Mouse (Mus musculus): Measurements from ENCODE around the gene Ube2j1.

The Ube2j1 gene

DNA sequence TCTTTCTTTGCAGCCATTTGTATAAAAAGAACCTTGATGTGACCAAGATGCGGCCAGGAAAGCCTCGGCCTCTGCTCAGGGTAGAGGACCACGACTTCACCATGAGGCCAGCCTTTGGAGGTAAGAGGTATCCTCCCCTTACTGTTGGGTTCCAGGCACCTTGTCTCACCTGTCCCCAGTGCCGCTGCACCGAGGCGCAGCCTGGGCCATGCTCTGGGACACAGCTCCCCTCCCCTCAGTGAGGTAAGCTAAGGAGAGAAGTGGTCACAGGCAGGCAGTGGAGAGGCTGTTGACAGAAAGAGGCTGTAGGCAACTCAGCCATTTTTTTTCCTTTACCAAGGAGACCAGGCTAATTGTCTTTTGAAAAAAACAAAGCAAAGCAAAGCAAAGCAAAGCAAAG is 40.1 kb downstream of the Ube2j1 start:
- no peak for DNase-seq (ENCODE audit: low spot score)

DNA sequence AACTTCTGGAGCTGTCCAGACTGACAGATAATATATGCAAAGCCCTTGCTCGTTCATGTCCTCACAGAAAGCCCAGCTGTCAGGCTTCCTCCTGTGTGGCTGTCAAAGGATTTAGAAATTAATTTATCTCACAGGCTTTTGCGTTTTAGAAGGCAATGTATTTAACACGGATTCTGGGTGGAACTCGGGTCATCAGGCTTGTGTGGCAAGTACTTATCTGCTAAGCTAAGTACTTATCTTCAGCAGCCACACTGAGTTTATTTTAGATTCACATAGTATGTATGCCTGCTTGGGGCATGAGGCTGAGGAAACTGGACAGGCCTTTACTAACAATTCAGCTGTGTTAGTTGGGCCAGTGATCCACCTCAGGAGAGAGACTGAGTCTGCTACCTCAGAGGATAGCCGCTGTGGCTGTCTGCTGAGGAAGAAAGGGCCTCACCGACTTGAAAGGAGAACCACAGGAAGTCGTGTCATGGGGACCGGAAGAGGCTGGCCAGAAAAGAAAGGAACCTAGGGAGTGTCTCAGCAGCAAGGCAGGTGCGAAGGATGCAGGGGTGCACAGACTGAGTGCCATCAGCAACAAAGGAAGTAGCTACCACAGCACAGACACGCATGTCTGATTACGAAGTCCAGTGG is 41.4 kb downstream of the Ube2j1 start:
- DNase-seq (ENCODE audit: low spot score) = peak; percentile 29

DNA sequence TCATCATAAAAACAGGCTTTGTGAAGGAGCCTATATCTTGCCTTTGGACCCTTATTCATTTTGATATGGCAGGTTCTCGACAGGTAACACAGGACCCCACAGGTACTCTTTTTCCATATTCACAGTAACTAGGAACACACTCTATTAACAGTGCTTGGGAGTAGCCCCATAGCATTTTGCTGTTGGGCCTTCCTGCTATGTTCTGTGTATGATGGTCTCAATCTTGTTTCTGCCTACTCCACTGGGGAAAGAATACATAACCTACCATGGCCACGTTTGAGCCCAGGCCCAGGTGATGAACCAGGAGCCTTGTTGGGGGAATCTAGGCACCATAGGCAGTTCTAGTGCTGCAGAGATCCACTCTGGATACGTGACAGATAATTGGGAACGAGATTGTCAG is 43.2 kb downstream of the Ube2j1 start:
- no peak for DNase-seq (ENCODE audit: low spot score)

DNA sequence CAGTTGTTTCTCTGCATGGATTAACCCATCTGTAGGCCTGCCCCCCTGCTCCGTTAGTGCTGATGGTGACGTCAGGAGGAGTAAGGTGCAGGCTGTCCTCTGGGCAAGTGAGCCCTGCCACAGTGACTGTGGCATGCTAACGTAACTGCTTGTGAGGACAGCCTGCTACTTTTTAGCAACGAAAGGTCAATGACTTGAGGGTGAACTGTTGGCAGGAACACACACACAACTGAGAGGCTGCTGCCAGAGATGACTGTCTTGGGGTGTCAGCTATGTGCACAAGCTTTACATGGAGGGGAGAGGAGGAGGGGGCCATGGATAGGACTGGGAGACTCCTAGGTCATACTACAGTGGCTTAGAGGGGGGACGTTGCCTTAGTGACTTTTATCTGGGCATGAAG is 43.6 kb downstream of the Ube2j1 start:
- DNase-seq (ENCODE audit: low spot score) = no peak

DNA sequence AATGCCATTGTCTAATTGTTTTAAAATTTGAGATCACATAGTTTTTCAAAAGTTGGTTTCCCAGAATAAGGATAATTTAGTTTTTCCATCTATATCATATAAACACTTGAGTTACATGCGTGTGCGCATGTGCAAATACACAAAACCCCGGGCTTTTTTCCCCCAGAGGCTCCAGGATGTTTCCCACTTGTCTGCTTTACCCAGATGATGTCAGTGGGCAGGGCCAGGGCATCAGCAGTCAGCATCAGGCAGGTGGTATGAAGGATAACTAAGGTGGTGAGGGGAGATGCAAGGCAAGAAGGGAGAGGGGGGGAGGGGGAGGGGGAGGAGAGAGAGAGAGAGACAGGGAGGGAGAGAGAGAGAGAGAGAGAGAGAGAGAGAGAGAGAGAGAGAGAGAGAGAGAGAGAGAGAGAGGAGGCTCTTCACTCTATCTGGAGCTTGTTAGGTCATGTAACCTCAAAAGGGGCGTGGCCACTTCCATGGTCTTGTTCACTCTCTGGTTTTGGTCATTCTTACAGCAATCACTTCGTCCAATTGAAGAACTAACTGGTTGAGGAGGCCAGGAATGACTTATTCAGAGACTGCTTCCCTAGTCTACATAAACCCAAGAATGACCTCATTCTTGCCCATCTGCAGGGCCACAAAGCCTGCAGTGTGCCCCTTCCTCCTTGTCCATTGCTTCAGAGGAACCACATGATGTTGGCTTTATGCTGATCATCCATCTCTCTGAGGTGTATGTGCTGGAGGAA is 44.7 kb downstream of the Ube2j1 start:
- DNase-seq (ENCODE audit: low spot score) = no peak

DNA sequence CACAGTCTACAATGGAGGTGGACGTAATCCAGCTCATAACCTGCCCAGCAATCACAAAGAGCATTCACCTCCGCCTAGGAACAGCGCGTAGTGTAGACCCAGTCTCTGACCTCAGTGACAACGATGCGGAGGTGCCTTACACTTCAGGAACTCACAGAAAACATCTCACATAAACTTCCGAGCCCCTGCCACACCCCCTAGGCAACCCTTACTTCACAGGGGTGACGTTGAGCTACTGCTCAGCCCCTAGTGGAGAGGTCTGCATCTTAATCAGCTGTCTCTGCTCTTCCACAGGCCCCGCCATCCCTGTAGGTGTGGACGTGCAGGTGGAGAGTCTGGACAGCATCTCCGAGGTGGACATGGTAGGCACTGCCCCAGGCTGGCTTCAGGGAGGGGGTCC is 45.9 kb downstream of the Ube2j1 start:
- DNase-seq (ENCODE audit: low spot score) = no peak

DNA sequence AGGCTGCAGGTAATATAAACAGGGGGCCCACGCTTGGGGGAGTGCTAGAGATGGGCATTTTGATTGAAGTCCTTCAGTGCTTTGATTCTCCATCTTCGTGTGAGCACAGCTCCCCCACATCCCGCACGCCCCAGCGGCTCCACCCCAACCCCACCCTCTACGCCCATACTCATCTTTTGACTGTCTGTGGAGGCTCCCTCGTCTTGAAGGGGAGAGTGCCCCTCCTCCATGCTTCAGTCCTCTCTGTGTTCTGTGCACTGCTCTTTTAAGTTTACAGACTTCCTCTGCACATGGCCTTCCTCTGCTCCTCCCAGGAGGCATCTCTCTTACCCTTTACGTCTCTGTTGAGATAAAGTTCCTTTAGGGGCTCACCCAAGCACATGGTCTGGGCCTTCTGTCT is 46.5 kb downstream of the Ube2j1 start:
- DNase-seq (ENCODE audit: low spot score) = no peak

DNA sequence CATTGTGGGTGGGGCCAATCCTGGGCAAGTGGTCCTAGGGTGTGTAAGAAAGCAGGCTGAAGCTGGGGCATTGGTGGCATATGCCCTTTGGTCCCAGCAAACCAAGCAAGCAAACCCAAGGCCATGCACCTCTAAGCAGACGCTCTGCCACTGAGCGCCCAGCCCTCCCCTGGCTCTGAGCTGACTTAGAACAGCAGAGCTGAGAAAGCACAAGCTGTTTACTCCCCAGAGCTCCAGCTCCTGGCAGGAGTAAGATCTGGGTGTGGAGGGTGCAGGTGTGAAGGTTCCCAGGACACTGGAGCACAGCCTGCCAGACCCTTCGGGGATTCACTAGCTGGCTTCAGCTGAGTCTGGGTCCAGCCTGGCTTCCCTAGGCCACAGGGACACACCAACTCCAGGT is 47.3 kb downstream of the Ube2j1 start:
- no peak for DNase-seq (ENCODE audit: low spot score)

DNA sequence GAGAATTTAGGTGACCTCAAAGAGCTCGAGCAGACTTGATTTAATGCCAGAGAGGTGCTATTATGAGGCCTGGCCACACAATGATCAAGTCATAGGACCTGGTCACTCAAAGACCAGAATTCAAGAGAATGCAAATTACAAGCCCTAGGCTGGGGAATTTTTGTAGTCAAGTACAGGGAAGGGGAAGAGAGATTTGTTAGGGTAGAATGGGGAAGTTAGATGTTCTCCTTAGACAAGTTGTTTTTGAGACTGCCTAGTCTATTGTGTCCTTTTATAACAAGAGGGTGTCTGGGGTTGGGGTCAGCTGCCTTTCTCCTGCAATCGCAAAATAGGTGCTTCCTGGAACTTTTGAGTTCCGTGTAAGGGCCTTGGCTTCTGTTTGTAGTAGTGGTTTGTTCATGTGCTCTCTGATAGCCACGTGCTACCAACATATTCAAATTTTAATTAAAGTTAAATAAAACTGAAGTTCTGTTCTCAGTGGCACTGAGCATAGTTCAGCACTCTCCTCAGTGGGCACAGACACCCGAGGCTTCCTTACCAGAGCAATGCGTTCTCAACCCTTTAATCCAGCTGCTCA is 68.0 kb downstream of the Ube2j1 start:
- DNase-seq (ENCODE audit: low spot score) = no peak

Measured in c-Kit-positive CD71-positive TER-119-positive erythroid progenitor cells, embryonic 14.5 days (primary cell).